Mouse (Mus musculus): ENCODE measurements around the gene Sod2. TPM values are rescaled to one million over a fixed set of nuclear protein-coding genes. Genes with fewer than 3 reads are reported as not detected.
"Not testable (repeated sequence)": the region's sequence is repeated elsewhere in the genome, so short reads cannot be mapped to it uniquely, and the experiment has no call there.

The Sod2 gene
- polyA plus RNA-seq, 1 experiment: 269 TPM

GRCm38 (mm10) chr17:13043846-13044673, 37.4 kb downstream of the Sod2 start:
- DNase-seq: peak; percentile 29 to 41
- WGBS: 11% methylated on average over 4 of the region's 4 CpGs
- H3K27me3 ChIP-seq (ENCODE audit: control insufficient read depth, insufficient read depth, low read length); H3K4me1 ChIP-seq (ENCODE audit: control insufficient read depth, insufficient read depth, low read length); H3K4me3 ChIP-seq (replicated peaks; ENCODE audit: insufficient read depth, low read depth, low read length); H3K27ac ChIP-seq (ENCODE audit: insufficient read depth, low read length): not testable (repeated sequence)
- peak; percentile 37; the same call in 1 of the 2 replicates for TF ChIP-seq CTCF (IDR thresholded peaks at IDR 0.05; ENCODE audit: borderline replicate concordance, insufficient read depth, low read depth, low read length)

- not testable (repeated sequence) for H3K27me3 ChIP-seq (ENCODE audit: control insufficient read depth, insufficient read depth, low read length); H3K4me1 ChIP-seq (ENCODE audit: control insufficient read depth, insufficient read depth, low read length); H3K4me3 ChIP-seq (replicated peaks; ENCODE audit: insufficient read depth, low read depth, low read length); DNase-seq; H3K27ac ChIP-seq (ENCODE audit: insufficient read depth, low read length)
- 28% methylated on average over 3 of the region's 8 CpGs for WGBS
These were observed 45.6 kb downstream of the Sod2 start, which contains the start of gene Gpr31b for GRCm38 (mm10) chr17:13052124-13052813. Gene Gpr31b, minus strand, starts transcription at chr17:13052296.

DNA sequence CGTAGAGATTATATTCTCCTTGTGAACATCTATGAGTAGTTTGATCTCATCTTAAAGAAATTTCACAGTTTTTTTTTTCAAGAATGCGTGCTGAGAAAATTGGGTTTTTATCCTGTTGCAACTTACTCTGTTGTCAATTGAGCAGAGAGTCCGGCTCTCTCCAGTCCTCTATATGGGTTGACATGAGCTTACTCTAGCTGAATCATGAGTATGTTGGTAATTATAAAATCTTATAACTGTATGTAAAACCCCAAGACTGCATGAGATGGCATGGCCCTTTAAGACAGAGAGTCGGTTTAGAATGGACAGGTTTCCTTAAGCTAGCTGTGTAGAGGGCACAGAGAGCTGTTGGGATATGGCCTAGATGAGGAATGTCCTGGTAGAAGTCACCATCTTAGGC, 54.2 kb downstream of the Sod2 start, which contains the start of gene Tcp10b:
Tcp10b (plus strand) TSS at position 301 of the 400 bp plus-strand sequence.
- not testable (repeated sequence) for H3K4me1 ChIP-seq (ENCODE audit: control insufficient read depth, insufficient read depth, low read length); H3K4me3 ChIP-seq (replicated peaks; ENCODE audit: insufficient read depth, low read depth, low read length); H3K27me3 ChIP-seq (ENCODE audit: control insufficient read depth, insufficient read depth, low read length); H3K27ac ChIP-seq (ENCODE audit: insufficient read depth, low read length); DNase-seq
- 90% methylated on average over 4 of the region's 4 CpGs for WGBS

DNA sequence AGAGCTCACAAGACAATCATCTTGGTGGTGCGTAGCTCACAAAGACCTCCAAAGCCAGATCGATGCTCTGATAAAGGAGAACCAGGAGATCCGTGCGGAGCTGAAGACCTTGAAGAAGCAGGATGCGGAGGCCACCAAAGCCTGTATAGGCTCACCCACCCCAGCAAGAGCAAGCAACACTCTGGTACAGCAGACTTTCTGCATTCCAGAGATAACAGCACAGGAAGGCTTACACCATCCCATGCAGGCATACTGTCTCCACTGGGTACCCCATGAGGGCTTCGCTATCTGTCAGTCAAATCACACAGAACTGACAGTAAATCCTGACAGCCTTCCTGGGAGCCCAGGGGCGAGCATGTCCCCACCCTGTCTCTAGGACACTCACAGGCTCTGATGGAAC, 56.2 kb downstream of the Sod2 start:
- not testable (repeated sequence) for DNase-seq; H3K4me3 ChIP-seq (replicated peaks; ENCODE audit: insufficient read depth, low read depth, low read length)
- WGBS: 86% methylated on average over 6 of the region's 7 CpGs

DNA sequence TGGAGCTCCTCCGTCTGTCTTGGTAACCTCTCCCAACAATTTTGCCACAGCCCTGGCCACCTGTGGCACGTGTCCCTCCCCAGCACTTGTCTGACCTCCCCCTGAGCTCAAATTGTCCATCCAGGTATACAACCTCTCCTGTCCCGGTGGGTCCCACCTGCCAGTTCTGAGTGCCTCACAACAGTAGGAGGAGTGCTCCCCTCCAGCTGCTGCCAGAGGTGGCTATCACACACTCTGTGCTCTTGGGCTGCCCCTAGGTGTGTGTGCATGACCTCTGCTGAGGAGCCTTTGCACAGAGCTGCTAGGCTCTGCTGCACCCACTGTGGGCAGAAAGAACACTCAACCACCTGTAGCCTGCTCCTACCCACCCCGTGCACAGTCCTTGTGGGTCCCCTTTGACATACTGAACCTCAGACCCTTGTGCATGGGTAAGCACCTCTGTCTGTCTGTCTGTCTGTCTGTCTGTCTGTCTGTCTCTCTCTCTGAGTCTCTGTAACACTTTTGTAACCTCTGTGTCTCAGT, 61.3 kb downstream of the Sod2 start:
- not testable (repeated sequence) for H3K27me3 ChIP-seq (ENCODE audit: control insufficient read depth, insufficient read depth, low read length); H3K4me3 ChIP-seq (replicated peaks; ENCODE audit: insufficient read depth, low read depth, low read length); H3K27ac ChIP-seq (ENCODE audit: insufficient read depth, low read length); H3K4me1 ChIP-seq (ENCODE audit: control insufficient read depth, insufficient read depth, low read length); DNase-seq
- WGBS: 92% methylated on average over 1 of the region's 4 CpGs

More for the DNA sequence above, 56.2 kb downstream of the Sod2 start:
- not testable (repeated sequence) for H3K4me1 ChIP-seq (ENCODE audit: control insufficient read depth, insufficient read depth, low read length); H3K27me3 ChIP-seq (ENCODE audit: control insufficient read depth, insufficient read depth, low read length); H3K27ac ChIP-seq (ENCODE audit: insufficient read depth, low read length)

GRCm38 (mm10) chr17:13069227-13069626, 62.6 kb downstream of the Sod2 start:
- 62% methylated on average over 4 of the region's 5 CpGs for WGBS
- H3K27ac ChIP-seq (ENCODE audit: insufficient read depth, low read length); DNase-seq; H3K4me1 ChIP-seq (ENCODE audit: control insufficient read depth, insufficient read depth, low read length); H3K27me3 ChIP-seq (ENCODE audit: control insufficient read depth, insufficient read depth, low read length); H3K4me3 ChIP-seq (replicated peaks; ENCODE audit: insufficient read depth, low read depth, low read length): not testable (repeated sequence)

Other genes with a start within 250 kb of the Sod2 start
- 18.1 and 19.7 TPM in 2 replicates for gene Igf2r, start 237.2 kb upstream of the Sod2 start, polyA plus RNA-seq (2012; rRNA removed)
- gene Mas1, start 138.7 kb upstream of the Sod2 start, polyA plus RNA-seq (2012; rRNA removed): 0.25 and 0.44 TPM in 2 replicates
- 0.51 and 0.62 TPM in 2 replicates for gene Mrgprh, start 130.8 kb upstream of the Sod2 start, polyA plus RNA-seq (2012; rRNA removed)
- gene Pnldc1, start 96.6 kb upstream of the Sod2 start, polyA plus RNA-seq (2012; rRNA removed): 3.1 and 4.5 TPM in 2 replicates
- 145 and 156 TPM in 2 replicates for gene Tcp1, start 91.1 kb upstream of the Sod2 start, polyA plus RNA-seq (2012; rRNA removed)
- 80.0 and 85.6 TPM in 2 replicates for gene Mrpl18, start 90.5 kb upstream of the Sod2 start, polyA plus RNA-seq (2012; rRNA removed)
- 1.4 and 1.7 TPM in 2 replicates for gene Acat3, start 66.2 kb upstream of the Sod2 start, polyA plus RNA-seq (2012; rRNA removed)
- gene Acat2, start 46.1 kb upstream of the Sod2 start, polyA plus RNA-seq (2012; rRNA removed): 45.4 and 50.6 TPM in 2 replicates
- 57.6 and 57.7 TPM in 2 replicates for gene Wtap, start 12.7 kb upstream of the Sod2 start, polyA plus RNA-seq (2012; rRNA removed)
- gene Gpr31b, start 45.5 kb downstream of the Sod2 start, polyA plus RNA-seq (2012; rRNA removed): not detected in 2 replicates
- gene Tcp10b, start 54.3 kb downstream of the Sod2 start, polyA plus RNA-seq (2012; rRNA removed): 0.62 and 0.67 TPM in 2 replicates
- gene Unc93a, start 125.0 kb downstream of the Sod2 start, polyA plus RNA-seq (2012; rRNA removed): not detected in 2 replicates
- not detected in 2 replicates for gene Smok2a, start 214.3 kb downstream of the Sod2 start, polyA plus RNA-seq (2012; rRNA removed)
- not detected in 2 replicates for gene Smok2b, start 223.4 kb downstream of the Sod2 start, polyA plus RNA-seq (2012; rRNA removed)